Mouse (Mus musculus): ENCODE results near the gene Gabra5.

GRCm38 (mm10) chr7:57508860-57509632 is 813 bp downstream of the Gabra5 start:
- no peak for TF ChIP-seq GATA1 (IDR thresholded peaks at IDR 0.05; ENCODE audit: borderline replicate concordance, low read length)
- TF ChIP-seq CTCF (IDR thresholded peaks at IDR 0.05; ENCODE audit: low read depth, low read length) = no peak

Data from G1E (cell line).